Mouse (Mus musculus): Measurements from ENCODE around the gene Dlg2. TPM values are rescaled to one million over a fixed set of nuclear protein-coding genes. Genes with fewer than 3 reads are reported as not detected.

Dlg2 gene
- polyA plus RNA-seq (2017; shearing (Covaris generic)) = 0.34 TPM

DNA sequence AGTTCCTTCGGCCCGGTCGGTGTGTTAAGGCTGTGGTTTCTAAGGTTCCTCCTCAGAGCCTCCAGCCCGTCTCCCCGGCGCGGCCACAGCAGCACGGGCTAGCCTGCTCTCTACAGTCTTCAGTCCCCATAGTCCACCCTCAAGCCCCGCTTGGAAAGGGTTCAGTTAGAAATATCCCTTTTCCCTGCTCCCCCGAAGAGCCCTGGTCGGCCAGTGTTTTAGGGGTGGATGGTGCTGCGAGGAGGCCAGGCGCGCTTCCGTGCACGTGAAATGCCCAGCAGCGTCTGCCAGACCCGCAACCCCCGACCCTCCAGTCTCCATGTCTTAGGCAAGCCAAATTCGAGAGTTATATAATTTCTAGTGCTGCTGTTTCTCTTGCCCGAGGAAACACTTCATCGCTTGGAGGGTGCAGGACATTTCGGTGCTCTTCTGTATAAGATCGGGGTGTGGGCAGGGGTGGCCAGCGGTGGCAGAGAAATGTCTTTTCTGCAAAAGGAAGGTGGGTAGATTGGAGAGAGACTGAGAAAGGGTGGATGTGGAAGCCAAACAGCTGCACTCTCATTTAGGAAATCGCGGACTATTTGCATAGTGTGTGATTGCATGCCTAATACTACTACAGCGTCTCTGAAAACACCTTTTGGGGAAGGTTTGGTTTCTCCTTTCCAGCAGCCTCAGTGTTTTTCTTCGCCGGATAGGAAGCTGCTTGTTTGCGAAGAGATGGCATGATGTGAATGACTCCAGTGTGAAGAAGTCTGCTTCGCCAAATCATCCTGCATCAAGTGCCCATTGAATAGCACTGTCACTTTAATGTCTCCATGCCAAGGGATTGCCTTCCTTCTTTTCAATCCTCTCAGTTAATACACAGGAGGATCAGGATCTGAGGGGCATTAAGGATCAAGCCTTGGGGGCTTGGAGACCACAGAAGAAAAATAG lies at the start of gene Dlg2:
TSS of gene Dlg2 (plus strand) at position 360 of the 933 bp plus-strand sequence.

DNA sequence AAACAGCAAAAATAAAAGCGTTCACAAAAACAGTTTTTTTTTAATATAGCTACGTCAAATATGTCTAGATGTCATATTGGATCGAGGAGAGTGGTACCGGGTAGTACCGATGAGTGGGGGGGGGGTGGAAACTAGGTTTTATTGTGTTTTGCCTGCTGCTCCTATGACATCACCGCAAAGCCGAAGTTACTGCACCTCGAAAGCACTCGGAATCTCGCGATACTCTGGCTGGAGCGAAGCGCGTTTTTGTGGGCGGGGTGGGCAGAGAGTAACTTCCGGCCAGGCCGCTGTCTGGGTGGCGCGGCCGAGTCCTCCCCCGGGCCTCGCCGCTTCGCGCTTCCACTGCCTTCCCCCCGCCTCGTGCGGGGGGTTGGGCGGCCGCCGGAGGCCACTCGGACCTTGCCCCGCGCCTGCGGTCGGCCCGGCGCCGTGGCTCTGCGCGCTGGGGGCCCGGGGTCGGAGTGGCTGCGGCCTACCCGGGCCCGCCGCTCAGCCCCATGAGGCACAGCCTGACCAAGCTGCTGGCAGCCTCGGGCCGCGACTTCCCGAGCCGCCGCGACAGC lies 33.9 kb upstream of the Dlg2 start, which contains the start of gene Crebzf:
TSS of gene Crebzf (plus strand) at position 212 of the 563 bp plus-strand sequence.

DNA sequence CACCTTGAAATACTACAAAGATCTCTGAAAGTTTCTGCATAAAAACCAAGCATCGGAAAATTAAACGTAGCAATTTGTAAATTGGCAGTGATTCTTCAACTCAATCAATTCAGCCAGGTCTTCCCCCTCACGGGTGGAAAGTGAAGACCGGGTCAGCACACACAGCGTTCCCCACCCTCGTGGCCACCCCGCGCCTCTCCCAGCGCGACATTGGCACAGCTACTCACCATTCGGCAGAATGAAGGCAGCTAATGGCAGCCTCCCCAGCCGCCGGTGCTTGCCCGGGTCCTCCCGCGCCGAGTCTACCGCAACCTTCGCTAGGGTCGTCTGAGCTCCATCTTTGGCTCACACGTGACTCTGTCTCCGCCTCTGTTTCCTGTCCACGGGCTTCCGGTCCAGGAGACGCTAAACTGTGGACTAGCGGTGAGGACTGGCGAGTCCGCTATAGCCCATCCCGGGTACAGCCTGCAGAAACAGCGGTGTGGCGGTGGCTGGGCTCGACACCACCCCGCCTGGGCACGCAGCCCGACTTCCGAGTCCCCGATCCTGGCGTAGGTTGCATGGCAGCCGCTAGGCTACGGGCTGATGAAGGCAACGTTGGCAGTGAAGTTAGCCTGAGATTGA lies 19.5 kb upstream of the Dlg2 start, which contains the start of gene Tmem126a:
TSS of gene Tmem126a (minus strand) at position 385 of the 624 bp plus-strand sequence.

DNA sequence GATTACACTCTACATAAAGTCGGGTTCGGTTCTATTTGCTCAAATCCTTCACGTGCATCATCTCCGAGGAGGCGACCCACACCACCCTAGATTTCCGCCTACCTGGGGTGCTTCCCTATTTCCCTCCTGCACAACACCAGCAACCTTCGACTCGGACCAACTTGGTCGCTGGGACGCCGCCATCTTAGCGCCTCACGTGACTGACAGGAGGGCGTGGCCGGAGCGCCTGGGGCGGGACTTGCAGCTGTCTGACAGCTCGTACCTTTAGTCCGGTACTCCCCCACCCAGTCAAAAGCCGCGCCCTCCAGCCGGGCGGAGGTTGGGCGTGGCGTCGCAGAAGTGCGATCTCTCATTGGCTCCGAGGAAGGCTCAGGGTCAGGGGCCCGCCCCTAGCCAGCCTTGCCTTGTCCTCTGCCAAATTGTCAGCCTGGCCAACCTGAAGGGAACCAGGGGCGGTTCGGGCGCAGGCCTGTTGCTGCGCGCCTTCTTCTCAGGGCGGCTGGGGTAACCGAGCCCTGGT lies 619 bp upstream of the Dlg2 start, which contains the start of gene Tmem126b:
TSS of gene Tmem126b (minus strand) at position 209 of the 520 bp plus-strand sequence.

Other genes with a start within 250 kb of the Dlg2 start
- gene Ccdc83, start 210.9 kb upstream of the Dlg2 start, polyA plus RNA-seq (2017; shearing (Covaris generic)) = not detected
- 88.5 TPM for gene Sytl2, start 174.4 kb upstream of the Dlg2 start, polyA plus RNA-seq (2017; shearing (Covaris generic))
- gene Ccdc89, start 50.1 kb upstream of the Dlg2 start, polyA plus RNA-seq (2017; shearing (Covaris generic)) = not detected
- gene Crebzf, start 33.9 kb upstream of the Dlg2 start, polyA plus RNA-seq (2017; shearing (Covaris generic)) = 15.7 TPM
- gene Tmem126a, start 19.4 kb upstream of the Dlg2 start, polyA plus RNA-seq (2017; shearing (Covaris generic)) = 82.0 TPM
- gene Tmem126b, start 671 bp upstream of the Dlg2 start, polyA plus RNA-seq (2017; shearing (Covaris generic)) = 42.9 TPM

Measured in inflammation-experienced regulatory T-cells, adult 16 weeks (primary cell).